Mouse (Mus musculus) C2C12 (cell line): Measurements from ENCODE around the gene Hist1h3f. TPM values are rescaled to one million over a fixed set of nuclear protein-coding genes. Genes with fewer than 3 reads are reported as not detected.
A peak's percentile ranks its signal among the peaks of the same experiment; 100 is the strongest.
"Not testable (repeated sequence)": the region's sequence is repeated elsewhere in the genome, so short reads cannot be mapped to it uniquely, and the experiment has no call there.

Experiments used
- H3K27me3 ChIP-seq: one replicate; pipeline ENCODE4 v1.6.1; 2011; ENCODE audit not compliant: control insufficient read depth, insufficient read depth, insufficient read length
- H3K36me3 ChIP-seq: one replicate; pipeline ENCODE4 v1.6.1; 2011; ENCODE audit not compliant: control insufficient read depth, insufficient read depth
- H3K4me3 ChIP-seq: one replicate; pipeline ENCODE4 v1.5.1; 2011; ENCODE audit warnings: mild to moderate bottlenecking, control low read depth; ENCODE audit not compliant: poor library complexity, insufficient read depth, severe bottlenecking
- H3K79me2 ChIP-seq: one replicate; pipeline ENCODE4 v1.6.1; 2011; ENCODE audit not compliant: control insufficient read depth, insufficient read depth
- H3K79me3 ChIP-seq: one replicate; pipeline ENCODE4 v1.6.1; 2011; ENCODE audit warnings: low read depth, control low read depth
- H3ac ChIP-seq: one replicate; pipeline ENCODE3; 2011; ENCODE audit warnings: low read depth; ENCODE audit not compliant: control insufficient read depth, insufficient read length
- CEBPB ChIP-seq: IDR thresholded peaks from one replicate; pipeline ENCODE4 v1.6.1; 2011; ENCODE audit warnings: low read depth, mild to moderate bottlenecking, control low read depth, moderate library complexity
- CTCF ChIP-seq: IDR thresholded peaks from one replicate; pipeline ENCODE4 v1.5.1; 2011; ENCODE audit not compliant: control insufficient read depth, insufficient read depth, insufficient read length
- FOSL1 ChIP-seq: IDR thresholded peaks from one replicate; pipeline ENCODE4 v1.8.0; 2011; ENCODE audit warnings: mild to moderate bottlenecking, low read length; ENCODE audit not compliant: poor library complexity, insufficient read depth, severe bottlenecking
- MAX ChIP-seq: IDR thresholded peaks from one replicate; pipeline ENCODE4 v1.6.1; 2011; ENCODE audit warnings: mild to moderate bottlenecking, control low read depth
- MYOD1 ChIP-seq: IDR thresholded peaks from one replicate; pipeline ENCODE4 v1.6.1; 2011; ENCODE audit warnings: low read depth; ENCODE audit not compliant: control insufficient read depth, insufficient read length
- MYOG ChIP-seq: IDR thresholded peaks from one replicate; pipeline ENCODE4 v1.6.1; 2011; ENCODE audit not compliant: control insufficient read depth, insufficient read length; ENCODE audit errors: extremely low read depth
- USF1 ChIP-seq: IDR thresholded peaks from one replicate; pipeline ENCODE4 v1.6.1; 2011; ENCODE audit warnings: low read depth, mild to moderate bottlenecking, control low read depth, moderate library complexity
- microRNA-seq: library from miRNA; unstranded; fragments of <30 nt; microRNA quantifications from one replicate; pipeline ENCODE4, GENCODE M21; 2019; ENCODE audit warnings: borderline microRNAs expressed
- polyA plus RNA-seq: library from polyadenylated mRNA; unstranded; fragments of >200 nt; fragmentation: generic; extraction: Trizol; gene quantifications from one replicate; pipeline ENCODE4 v1.2.1, GENCODE M21; 2012; ENCODE audit warnings: missing spikeins

Hist1h3f gene
- polyA plus RNA-seq, 1 experiment: 1.2 TPM

DNA sequence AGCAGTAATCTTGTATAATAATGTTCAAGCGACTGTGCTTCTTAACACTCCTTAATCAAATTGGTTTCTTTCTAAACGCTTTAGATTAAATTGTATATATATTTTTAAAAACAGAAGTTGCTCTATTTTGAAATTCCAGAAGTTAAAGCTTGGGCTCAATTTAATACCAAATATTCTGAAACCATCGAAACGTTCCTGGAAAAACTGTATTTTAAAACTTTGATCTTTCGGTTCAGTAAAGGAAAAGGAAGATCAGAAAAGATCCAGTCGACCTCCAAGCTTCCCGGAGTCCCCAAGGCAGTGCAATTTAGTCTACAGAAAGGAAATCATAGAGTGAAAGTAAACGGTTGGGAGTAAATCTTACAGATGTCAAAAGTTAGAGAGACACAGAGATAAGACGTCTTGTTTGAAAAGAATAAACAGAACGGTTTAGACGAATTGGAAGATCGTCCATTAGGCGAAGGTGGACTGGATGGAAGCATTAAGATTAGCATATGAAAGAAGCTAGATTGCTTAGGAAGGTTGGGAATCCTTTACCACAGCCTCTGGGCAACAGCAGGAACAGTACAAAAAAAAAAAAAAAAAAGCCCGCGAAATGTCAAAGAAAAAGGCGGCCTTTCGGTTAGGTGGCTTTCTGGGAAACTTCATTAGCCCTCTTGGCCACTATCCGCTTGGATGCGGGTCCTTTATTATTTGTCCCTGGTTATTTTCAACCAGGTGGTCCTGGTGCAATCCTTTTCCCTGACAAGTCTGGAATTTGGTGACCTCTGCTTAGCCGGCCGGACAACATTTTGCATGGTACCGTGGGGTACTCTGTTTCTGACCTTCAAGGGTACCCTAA is 42.5 kb downstream of the Hist1h3f start:
- no peak overlapping the region for H3K4me3 ChIP-seq
- no peaks in the 10 kb centered on the region for H3K27me3 ChIP-seq
- no peaks in the 10 kb centered on the region for H3K79me2 ChIP-seq
- H3ac ChIP-seq: peak overlapping the region; percentile 36
- TF ChIP-seq MYOG: no peak
- no peak for TF ChIP-seq MYOD1
- no peak for TF ChIP-seq FOSL1
- TF ChIP-seq CTCF: no peak
- TF ChIP-seq CEBPB: no peak
- TF ChIP-seq USF1: no peak
- no peak for TF ChIP-seq MAX
- H3K79me3 ChIP-seq: no peaks in the 10 kb centered on the region
- H3K36me3 ChIP-seq: no peaks in the 10 kb centered on the region

- no peaks in the 10 kb centered on the region for H3K27me3 ChIP-seq
- H3K79me3 ChIP-seq: no peaks in the 10 kb centered on the region
- no peak for TF ChIP-seq CTCF
- no peak for TF ChIP-seq USF1
- no peak for TF ChIP-seq MYOG
- TF ChIP-seq MYOD1: no peak
- TF ChIP-seq CEBPB: no peak
- no peak for TF ChIP-seq FOSL1
- TF ChIP-seq MAX: no peak
- H3ac ChIP-seq: no peak overlapping the region
- no peak overlapping the region for H3K4me3 ChIP-seq
- no peaks in the 10 kb centered on the region for H3K79me2 ChIP-seq
- no peaks in the 10 kb centered on the region for H3K36me3 ChIP-seq
Observed at GRCm38 (mm10) chr13:23586940-23587225, 43.0 kb downstream of the Hist1h3f start.

DNA sequence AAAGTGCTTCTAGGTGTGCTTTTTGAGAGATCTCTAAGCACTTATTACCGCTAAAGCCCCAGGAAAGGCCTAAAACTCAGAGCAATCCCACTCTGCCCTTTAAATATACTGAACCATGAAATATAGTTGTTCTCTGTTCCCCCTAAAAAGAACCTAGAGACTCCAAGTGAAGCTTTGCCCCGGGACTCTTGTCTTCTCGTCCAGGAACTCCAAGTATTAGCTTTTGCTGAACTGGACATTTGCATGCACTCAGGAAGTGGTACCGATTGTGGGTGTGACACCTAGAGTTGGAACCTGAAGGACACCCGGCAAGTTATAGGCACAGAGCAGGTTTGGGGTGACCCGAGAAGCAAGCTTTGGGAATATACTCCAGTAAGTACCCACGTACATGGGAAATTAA is 47.4 kb downstream of the Hist1h3f start:
- Histone ChIP-seq H3K4me3 (no peak overlapping the region), H3K79me3 (no peaks in the 10 kb centered on the region), H3K36me3 (no peaks in the 10 kb centered on the region), H3K79me2 (no peaks in the 10 kb centered on the region), H3K27me3 (no peaks in the 10 kb centered on the region), H3ac (no peak overlapping the region)
- no peak for TF ChIP-seq MAX
- no peak for TF ChIP-seq MYOG

- not testable (repeated sequence) for H3K27me3 ChIP-seq, H3K4me3 ChIP-seq, H3K36me3 ChIP-seq, H3K79me2 ChIP-seq, H3K79me3 ChIP-seq, H3ac ChIP-seq
Observed at GRCm38 (mm10) chr13:23591886-23592285, 48.0 kb downstream of the Hist1h3f start.

GRCm38 (mm10) chr13:23592614-23593013 is 48.8 kb downstream of the Hist1h3f start:
- Histone ChIP-seq H3K79me3 (no peaks in the 10 kb centered on the region), H3K27me3 (no peaks in the 10 kb centered on the region), H3ac (no peak overlapping the region), H3K36me3 (no peaks in the 10 kb centered on the region), H3K79me2 (no peaks in the 10 kb centered on the region), H3K4me3 (no peak overlapping the region)
- no peak for TF ChIP-seq CEBPB
- no peak for TF ChIP-seq CTCF
- TF ChIP-seq MYOG: no peak

- H3K36me3 ChIP-seq: no peaks in the 10 kb centered on the region
- no peak for TF ChIP-seq MYOD1
- no peak for TF ChIP-seq MYOG
- no peak for TF ChIP-seq CTCF
- no peaks in the 10 kb centered on the region for H3K27me3 ChIP-seq
- no peak overlapping the region for H3ac ChIP-seq
- no peaks in the 10 kb centered on the region for H3K79me3 ChIP-seq
- no peak overlapping the region for H3K4me3 ChIP-seq
- no peaks in the 10 kb centered on the region for H3K79me2 ChIP-seq
Observed at GRCm38 (mm10) chr13:23593051-23593770, 49.4 kb downstream of the Hist1h3f start.

Small RNAs within 50 kb of the gene (microRNA-seq; reads per million reads assigned to microRNA genes)
- gene Gm44297 (not detected), gene Gm44359 (not detected), gene Gm44394 (not detected), gene n-TStga1 (0.68 reads per million, percentile 14 among the genes with 10 or more reads in this experiment)

Other genes starting within 250 kb of the Hist1h3f start
- gene Zfp322a, start 174.8 kb upstream of the Hist1h3f start, polyA plus RNA-seq: 2.1 TPM
- 11.2 TPM for gene Abt1, start 120.2 kb upstream of the Hist1h3f start, polyA plus RNA-seq
- not detected for gene Btn1a1, start 78.2 kb upstream of the Hist1h3f start, polyA plus RNA-seq
- gene Btn2a2, start 55.2 kb upstream of the Hist1h3f start, polyA plus RNA-seq: 0.07 TPM
- gene Hist1h4h, start 13.0 kb upstream of the Hist1h3f start, polyA plus RNA-seq: 6.9 TPM
- gene Hist1h2af, start 10.1 kb upstream of the Hist1h3f start, polyA plus RNA-seq: 98.1 TPM
- gene Hist1h3g, start 8.6 kb upstream of the Hist1h3f start, polyA plus RNA-seq: 5.5 TPM
- 1.2 TPM for gene Hist1h2bh, start 660 bp upstream of the Hist1h3f start, polyA plus RNA-seq
- gene Hist1h4f, start 7.6 kb downstream of the Hist1h3f start, polyA plus RNA-seq: 7.4 TPM
- gene Hist1h1d, start 9.2 kb downstream of the Hist1h3f start, polyA plus RNA-seq: 0.25 TPM
- gene Hist1h3e, start 18.3 kb downstream of the Hist1h3f start, polyA plus RNA-seq: 2.8 TPM
- gene Hist1h2ae, start 27.2 kb downstream of the Hist1h3f start, polyA plus RNA-seq: 12.6 TPM
- 9.9 TPM for gene Hist1h2bg, start 27.3 kb downstream of the Hist1h3f start, polyA plus RNA-seq
- 4.5 TPM for gene Hist1h2bf, start 30.1 kb downstream of the Hist1h3f start, polyA plus RNA-seq
- 0.73 TPM for gene Hist1h2ad, start 30.3 kb downstream of the Hist1h3f start, polyA plus RNA-seq
- 1.9 TPM for gene Hist1h3d, start 31.7 kb downstream of the Hist1h3f start, polyA plus RNA-seq
- 2.8 TPM for gene Hist1h4d, start 37.5 kb downstream of the Hist1h3f start, polyA plus RNA-seq
- gene Hist1h2be, start 77.1 kb downstream of the Hist1h3f start, polyA plus RNA-seq: 0.98 TPM
- gene Hist1h1e, start 78.5 kb downstream of the Hist1h3f start, polyA plus RNA-seq: 1.2 TPM
- gene Hist1h2ac, start 139.9 kb downstream of the Hist1h3f start, polyA plus RNA-seq: 0.54 TPM
- gene Hist1h2bc, start 140.1 kb downstream of the Hist1h3f start, polyA plus RNA-seq: 16.8 TPM
- gene Hist1h1t, start 151.8 kb downstream of the Hist1h3f start, polyA plus RNA-seq: not detected
- gene Hist1h4c, start 154.4 kb downstream of the Hist1h3f start, polyA plus RNA-seq: 0.62 TPM
- 0.91 TPM for gene Hfe, start 166.8 kb downstream of the Hist1h3f start, polyA plus RNA-seq
- gene Hist1h1c, start 194.8 kb downstream of the Hist1h3f start, polyA plus RNA-seq: 45.9 TPM
- 6.1 TPM for gene Hist1h3c, start 201.6 kb downstream of the Hist1h3f start, polyA plus RNA-seq
- gene Hist1h2bb, start 202.7 kb downstream of the Hist1h3f start, polyA plus RNA-seq: 2.8 TPM
- gene Hist1h2ab, start 207.1 kb downstream of the Hist1h3f start, polyA plus RNA-seq: 9.3 TPM
- 2.0 TPM for gene Hist1h3b, start 208.2 kb downstream of the Hist1h3f start, polyA plus RNA-seq
- 16.8 TPM for gene Hist1h4b, start 213.0 kb downstream of the Hist1h3f start, polyA plus RNA-seq
- gene Hist1h4a, start 217.2 kb downstream of the Hist1h3f start, polyA plus RNA-seq: 6.8 TPM
- 2.4 TPM for gene Hist1h3a, start 218.3 kb downstream of the Hist1h3f start, polyA plus RNA-seq
- gene Hist1h1a, start 219.6 kb downstream of the Hist1h3f start, polyA plus RNA-seq: 1.5 TPM
- 0.02 TPM for gene Trim38, start 225.9 kb downstream of the Hist1h3f start, polyA plus RNA-seq